Mouse (Mus musculus) cerebellum, adult 2 months (tissue): Measurements from ENCODE around the gene Tnk1.
A peak's percentile ranks its signal among the peaks of the same experiment; 100 is the strongest.

ENCODE experiments used
- CTCF ChIP-seq: fragments of 200-500 bp; IDR thresholded peaks from 2 replicates; pipeline ENCODE4 v1.5.1; 2011; ENCODE audit warnings: low read depth, mild to moderate bottlenecking, control low read depth, low read length, moderate library complexity, borderline replicate concordance; ENCODE audit not compliant: insufficient read depth
- POLR2A ChIP-seq: fragments of 200-500 bp; IDR thresholded peaks from 2 replicates; pipeline ENCODE4 v1.6.1; 2011; ENCODE audit warnings: low read length, control low read depth, borderline replicate concordance; ENCODE audit not compliant: insufficient read depth

GRCm38 (mm10) chr11:69900471-69901405 lies 42.2 kb upstream of the Tnk1 start, which contains the start of the genes 2810408A11Rik and Neurl4:
- no peak for TF ChIP-seq CTCF
- TF ChIP-seq POLR2A: peak; percentile 75; the same call in 1 of the 2 replicates
